Mouse (Mus musculus) MEL (cell line): ENCODE results near the gene Xpot. TPM values are rescaled to one million over a fixed set of nuclear protein-coding genes. Genes with fewer than 3 reads are reported as not detected.
A peak's percentile ranks its signal among the peaks of the same experiment; 100 is the strongest.

ENCODE experiments used
- DNase-seq: peaks from one replicate; pipeline ENCODE4 v3.0.0; 2011; ENCODE audit warnings: low read depth, low spot score
- H3K27ac ChIP-seq: 2 replicates; pipeline ENCODE4 v1.5.1; 2012; ENCODE audit warnings: low read depth, mild to moderate bottlenecking, control low read depth, low read length, moderate library complexity; ENCODE audit not compliant: control insufficient read depth
- H3K27me3 ChIP-seq, 2 experiments: fragments of 150-350 bp in 1 of 2; sonication (generic) in 1 of 2; 2 replicates each; pipeline ENCODE4 v1.6.1; 2012; ENCODE audit warnings: low read length in 2 of 2, mild to moderate bottlenecking in 2 of 2, improper control_type of control experiment in 1 of 2, moderate library complexity in 1 of 2; ENCODE audit not compliant: insufficient read depth in 2 of 2, control insufficient read depth in 1 of 2
- H3K36me3 ChIP-seq, 2 experiments: 2 replicates each; pipeline ENCODE4 v1.6.1; 2012 to 2014; ENCODE audit warnings: low read length in 2 of 2, improper control_type of control experiment in 1 of 2, inconsistent platforms in 1 of 2, mild to moderate bottlenecking in 1 of 2; ENCODE audit not compliant: insufficient read depth in 2 of 2, control insufficient read depth in 1 of 2
- H3K4me1 ChIP-seq, 2 experiments: fragments of 150-350 bp in 1 of 2; sonication (generic) in 1 of 2; 2 replicates each; pipeline ENCODE4 v1.6.1; 2012; ENCODE audit warnings: low read length in 2 of 2, improper control_type of control experiment in 1 of 2, mild to moderate bottlenecking in 1 of 2; ENCODE audit not compliant: insufficient read depth in 2 of 2, control insufficient read depth in 1 of 2
- H3K4me3 ChIP-seq, 2 experiments: fragments of 150-350 bp in 1 of 2; sonication (generic) in 1 of 2; 2 replicates each; pipeline ENCODE4 v1.5.1; 2012; ENCODE audit warnings: low read depth in 2 of 2, low read length in 2 of 2, mild to moderate bottlenecking in 2 of 2, moderate library complexity in 2 of 2, control low read depth in 1 of 2, improper control_type of control experiment in 1 of 2; ENCODE audit not compliant: control insufficient read depth in 1 of 2, insufficient read depth in 1 of 2
- H3K79me2 ChIP-seq: 2 replicates; pipeline ENCODE4 v1.6.1; 2012; ENCODE audit warnings: mild to moderate bottlenecking, low read length, moderate library complexity; ENCODE audit not compliant: control insufficient read depth, poor library complexity, insufficient read depth
- H3K9ac ChIP-seq: 2 replicates; pipeline ENCODE4 v1.6.1; 2012; ENCODE audit warnings: low read depth, mild to moderate bottlenecking, control low read depth, low read length, moderate library complexity; ENCODE audit not compliant: control insufficient read depth, poor library complexity, severe bottlenecking
- H3K9me3 ChIP-seq: fragments of 150-350 bp; sonication (generic); replicated peaks from 2 replicates; pipeline ENCODE4 v1.6.1; 2012; ENCODE audit warnings: mild to moderate bottlenecking, low read length, improper control_type of control experiment, moderate library complexity; ENCODE audit not compliant: insufficient read depth
- BHLHE40 ChIP-seq: IDR thresholded peaks from 2 replicates; pipeline ENCODE4 v1.6.1; 2012; ENCODE audit warnings: low read depth, mild to moderate bottlenecking, inconsistent platforms, low read length, improper control_type of control experiment, borderline replicate concordance
- CHD1 ChIP-seq: IDR thresholded peaks from 2 replicates; pipeline ENCODE4 v1.6.1; 2012; ENCODE audit warnings: low read depth, mild to moderate bottlenecking, inconsistent platforms, low read length, improper control_type of control experiment
- CTCF ChIP-seq, 3 experiments: IDR thresholded peaks in 2 of 3; conservative IDR thresholded peaks in 1 of 3; 2 replicates each; pipeline ENCODE4 v1.5.1; 2011 to 2012; ENCODE audit warnings: low read length in 3 of 3, low read depth in 2 of 3, mild to moderate bottlenecking in 2 of 3, improper control_type of control experiment in 1 of 3, inconsistent platforms in 1 of 3, mixed read lengths in 1 of 3, moderate library complexity in 1 of 3; ENCODE audit not compliant: control insufficient read depth in 1 of 3, insufficient read depth in 1 of 3, poor library complexity in 1 of 3, severe bottlenecking in 1 of 3
- E2F4 ChIP-seq: IDR thresholded peaks from 2 replicates; pipeline ENCODE4 v1.6.1; 2011; ENCODE audit warnings: low read depth, low read length, improper control_type of control experiment, borderline replicate concordance
- ELF1 ChIP-seq: IDR thresholded peaks from 2 replicates; pipeline ENCODE4 v1.6.1; 2014; ENCODE audit warnings: low read depth, mild to moderate bottlenecking, inconsistent platforms, low read length, improper control_type of control experiment, moderate library complexity
- EP300 ChIP-seq, 2 experiments: IDR thresholded peaks; 2 replicates each; pipeline ENCODE4 v1.6.1; 2011; ENCODE audit warnings: improper control_type of control experiment in 2 of 2, low read length in 2 of 2, low read depth in 1 of 2, mild to moderate bottlenecking in 1 of 2
- ETS1 ChIP-seq: IDR thresholded peaks from 2 replicates; pipeline ENCODE4 v1.6.1; 2012; ENCODE audit warnings: low read depth, mild to moderate bottlenecking, inconsistent platforms, low read length, improper control_type of control experiment, moderate library complexity
- GABPA ChIP-seq: IDR thresholded peaks from 2 replicates; pipeline ENCODE4 v1.6.1; 2012; ENCODE audit warnings: low read depth, mild to moderate bottlenecking, inconsistent platforms, low read length, improper control_type of control experiment, moderate library complexity
- GATA1 ChIP-seq: IDR thresholded peaks from 2 replicates; pipeline ENCODE4 v1.6.1; 2011; ENCODE audit warnings: low read depth, low read length, improper control_type of control experiment
- MAFK ChIP-seq: IDR thresholded peaks from 2 replicates; pipeline ENCODE4 v1.6.1; 2011; ENCODE audit warnings: low read depth, mild to moderate bottlenecking, low read length, improper control_type of control experiment, borderline replicate concordance
- MAZ ChIP-seq: IDR thresholded peaks from 2 replicates; pipeline ENCODE4 v1.6.1; 2012; ENCODE audit warnings: low read depth, mild to moderate bottlenecking, inconsistent platforms, low read length, improper control_type of control experiment
- MXI1 ChIP-seq: IDR thresholded peaks from 2 replicates; pipeline ENCODE4 v1.6.1; 2011; ENCODE audit warnings: mild to moderate bottlenecking, low read depth, low read length, improper control_type of control experiment
- MYB ChIP-seq: IDR thresholded peaks from 2 replicates; pipeline ENCODE4 v1.6.1; 2011; ENCODE audit warnings: mild to moderate bottlenecking, low read depth, low read length, improper control_type of control experiment
- MYC ChIP-seq: IDR thresholded peaks from 2 replicates; pipeline ENCODE4 v1.6.1; 2011; ENCODE audit warnings: low read depth, mild to moderate bottlenecking, low read length, improper control_type of control experiment, moderate library complexity
- NELFE ChIP-seq: IDR thresholded peaks from 2 replicates; pipeline ENCODE4 v1.6.1; 2011; ENCODE audit warnings: low read depth, low read length, improper control_type of control experiment
- NRF1 ChIP-seq: IDR thresholded peaks from 2 replicates; pipeline ENCODE4 v1.6.1; 2014; ENCODE audit warnings: low read depth, mild to moderate bottlenecking, inconsistent platforms, low read length, improper control_type of control experiment, moderate library complexity; ENCODE audit not compliant: poor library complexity, insufficient read depth, severe bottlenecking
- POLR2AphosphoS5 ChIP-seq: IDR thresholded peaks from 2 replicates; pipeline ENCODE4 v1.6.1; 2012; ENCODE audit warnings: low read depth, borderline replicate concordance, mild to moderate bottlenecking, inconsistent platforms, low read length, moderate library complexity, mixed read lengths
- RAD21 ChIP-seq: IDR thresholded peaks from 2 replicates; pipeline ENCODE4 v1.6.1; 2011; ENCODE audit warnings: mild to moderate bottlenecking, low read depth, low read length, improper control_type of control experiment
- RCOR1 ChIP-seq: IDR thresholded peaks from 2 replicates; pipeline ENCODE4 v1.6.1; 2012; ENCODE audit warnings: low read depth, mild to moderate bottlenecking, inconsistent platforms, low read length, improper control_type of control experiment
- SIN3A ChIP-seq: IDR thresholded peaks from 2 replicates; pipeline ENCODE4 v1.6.1; 2012; ENCODE audit warnings: low read length, improper control_type of control experiment, inconsistent platforms
- SMC3 ChIP-seq: IDR thresholded peaks from 2 replicates; pipeline ENCODE4 v1.6.1; 2011; ENCODE audit warnings: low read depth, low read length, improper control_type of control experiment
- TAL1 ChIP-seq: IDR thresholded peaks from 2 replicates; pipeline ENCODE4 v1.6.1; 2012; ENCODE audit warnings: mild to moderate bottlenecking, inconsistent platforms, low read length, moderate library complexity, mixed read lengths
- UBTF ChIP-seq: IDR thresholded peaks from 2 replicates; pipeline ENCODE4 v1.6.1; 2012; ENCODE audit warnings: low read depth, mild to moderate bottlenecking, inconsistent platforms, low read length, improper control_type of control experiment, moderate library complexity, borderline replicate concordance; ENCODE audit not compliant: insufficient read depth
- ZMIZ1 ChIP-seq: IDR thresholded peaks from 2 replicates; pipeline ENCODE4 v1.6.1; 2012; ENCODE audit warnings: low read depth, mild to moderate bottlenecking, inconsistent platforms, low read length, improper control_type of control experiment, moderate library complexity
- ZNF384 ChIP-seq: IDR thresholded peaks from 2 replicates; pipeline ENCODE4 v1.6.1; 2012; ENCODE audit warnings: low read depth, mild to moderate bottlenecking, inconsistent platforms, low read length, improper control_type of control experiment
- polyA plus RNA-seq, 2 experiments: library from polyadenylated mRNA; stranded (reverse) in 1 of 2; unstranded in 1 of 2; fragments of >175 nt in 1 of 2; fragments of >200 nt in 1 of 2; gene quantifications; 2 replicates each; pipeline versions ENCODE4 v1.2.1 to v1.2.4; 2012; ENCODE audit warnings: low replicate concordance in 2 of 2, low read depth in 1 of 2; ENCODE audit not compliant: insufficient read length in 2 of 2, insufficient read depth in 1 of 2, missing spikeins in 1 of 2
- total RNA-seq: library from RNA; depleted of rRNA; stranded (reverse); fragments of 300-350 nt; gene quantifications from 2 replicates; pipeline ENCODE4 v1.2.3, GENCODE M21; 2012

Gene Xpot
- total and polyA plus RNA-seq, 3 experiments, result 122 to 304 (median 154) TPM

DNA sequence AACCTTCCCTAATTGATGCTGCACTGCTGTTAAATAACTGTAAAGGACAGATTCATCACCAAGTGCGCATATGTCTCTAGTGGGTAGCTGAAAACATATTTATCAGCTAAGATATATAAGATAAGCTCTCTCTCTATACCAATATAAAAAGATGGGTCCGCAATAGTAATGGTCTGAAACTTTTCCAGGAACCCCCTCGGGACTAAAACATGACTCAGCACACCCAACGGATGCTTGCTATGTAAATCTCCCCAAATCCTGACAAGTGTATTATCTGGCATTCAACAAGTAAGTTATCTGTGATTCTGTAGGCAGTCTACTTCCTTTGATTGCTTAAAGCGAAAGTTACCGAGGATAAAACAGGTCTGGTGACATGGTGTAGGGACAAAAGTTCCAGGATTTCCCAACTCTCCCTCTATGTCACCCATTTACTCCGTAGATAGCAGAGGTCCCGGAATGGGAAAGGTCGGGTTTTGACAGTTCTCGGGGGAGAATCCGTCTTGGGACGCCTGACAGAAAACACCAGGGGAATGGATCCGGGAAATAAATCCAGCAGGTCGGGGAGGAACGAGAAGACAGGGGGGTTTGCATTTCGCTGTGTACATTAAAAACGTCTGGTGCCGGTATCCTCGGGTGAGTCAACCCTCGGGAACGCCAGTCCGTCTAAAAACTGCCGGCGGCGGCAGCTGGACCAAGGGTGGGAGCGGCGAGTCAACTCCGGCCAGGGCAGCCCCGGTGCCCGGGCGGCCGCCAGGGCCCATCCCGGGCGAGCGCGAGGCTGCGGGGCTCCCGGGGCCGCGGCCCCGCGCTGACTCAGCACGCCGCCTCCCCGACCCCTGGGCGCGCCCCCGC lies 40.1 kb downstream of the Xpot start (continued):
- TF ChIP-seq GATA1 (peak; percentile 66), MAZ (no peak), POLR2AphosphoS5 (no peak), GABPA (no peak), SIN3A (peak; percentile 67), ZNF384 (no peak), TAL1 (no peak), MAFK (peak; percentile 42; the same call in 1 of the 2 replicates)

GRCm38 (mm10) chr10:121585056-121585790 lies 40.9 kb downstream of the Xpot start:
- no peak for TF ChIP-seq SMC3
- TF ChIP-seq SIN3A, result 0 out of 2 replicates have a peak, but pooled peaks have one; percentile 23
- no peak for TF ChIP-seq GABPA
- TF ChIP-seq EP300 (IDR thresholded peaks at IDR 0.05; ENCODE audit: low read depth in 1 of 2, low read length in 2 of 2), result peak; percentile 3 to 37; a peak in 2 of 4 replicates
- peak; percentile 51; the same call in 1 of the 2 replicates for TF ChIP-seq NRF1
- TF ChIP-seq NELFE, result no peak
- no peak for TF ChIP-seq CTCF (IDR thresholded peaks at IDR 0.05 in 2 of 3, conservative IDR thresholded peaks at IDR 0.05 in 1 of 3; ENCODE audit: control insufficient read depth in 1 of 3, insufficient read depth in 1 of 3, low read depth in 2 of 3, low read length in 3 of 3, poor library complexity in 1 of 3, severe bottlenecking in 1 of 3)
- TF ChIP-seq E2F4, result no peak
- no peak for TF ChIP-seq MAZ
- TF ChIP-seq GATA1, result peak; percentile 69
- TF ChIP-seq UBTF, result no peak
- TF ChIP-seq MXI1, result peak; percentile 58
- 0 out of 2 replicates have a peak, but pooled peaks have one; percentile 35 for TF ChIP-seq ELF1
- TF ChIP-seq MYB, result peak; percentile 44; the same call in 1 of the 2 replicates
- TF ChIP-seq BHLHE40, result peak; percentile 27; the same call in 1 of the 2 replicates
- no peak for TF ChIP-seq ZMIZ1
- TF ChIP-seq CHD1, result peak; percentile 28; the same call in 1 of the 2 replicates
- TF ChIP-seq ETS1, result peak; percentile 66
- TF ChIP-seq ZNF384, result no peak
- TF ChIP-seq MYC, result 0 out of 2 replicates have a peak, but pooled peaks have one; percentile 39
- TF ChIP-seq RAD21, result no peak
- TF ChIP-seq RCOR1, result 0 out of 2 replicates have a peak, but pooled peaks have one; percentile 54

More at GRCm38 (mm10) chr10:121585056-121585790, 40.9 kb downstream of the Xpot start:
- Histone ChIP-seq H3K79me2 (peaks cover 12% of the 10 kb centered on the region), H3K4me3 (peak overlapping the region; percentile 70 to 93), H3K4me1 (peaks cover 8 to 9% of the 10 kb centered on the region in 2 experiments), H3K27ac (peak overlapping the region; percentile 46), H3K36me3 (peaks cover 3 to 13% of the 10 kb centered on the region in 2 experiments), H3K9ac (peak overlapping the region; percentile 90; the same call in 1 of the 2 replicates), H3K9me3 (no peaks in the 10 kb centered on the region), H3K27me3 (no peaks in the 10 kb centered on the region)
- peak; percentile 80 for DNase-seq
